Mouse (Mus musculus) midbrain, embryonic 14.5 days (tissue): Measurements from ENCODE around the gene Cd59b. TPM values are rescaled to one million over a fixed set of nuclear protein-coding genes. Genes with fewer than 3 reads are reported as not detected.
"Not testable (repeated sequence)": the region's sequence is repeated elsewhere in the genome, so short reads cannot be mapped to it uniquely, and the experiment has no call there.

ENCODE experiments used
- ATAC-seq: fragments of 200-750 bp; cut with Nextera tagmentation; 2 replicates; pipeline ENCODE4 v1.8.0; 2017; ENCODE audit warnings: moderate number of reproducible peaks, moderate library complexity; ENCODE audit not compliant: low FRiP score, low TSS enrichment
- DNase-seq: peaks from one replicate; pipeline ENCODE4 v3.0.0-alpha.2; 2015
- H3K27ac ChIP-seq: fragments of 300-500 bp; sonication (generic); replicated peaks from 2 replicates; pipeline ENCODE4 v1.5.1; 2014; ENCODE audit warnings: mild to moderate bottlenecking, low read depth, low read length, moderate library complexity
- H3K27me3 ChIP-seq: fragments of 300-500 bp; sonication (generic); 2 replicates; pipeline ENCODE4 v1.6.1; 2014; ENCODE audit warnings: low read length, control low read depth, mixed read lengths; ENCODE audit not compliant: control insufficient read depth, insufficient read depth
- H3K36me3 ChIP-seq: fragments of 300-500 bp; sonication (generic); 2 replicates; pipeline ENCODE4 v1.6.1; 2014; ENCODE audit warnings: low read length, control low read depth; ENCODE audit not compliant: control insufficient read depth, insufficient read depth
- H3K4me1 ChIP-seq: fragments of 300-500 bp; sonication (generic); 2 replicates; pipeline ENCODE4 v1.6.1; 2014; ENCODE audit warnings: mild to moderate bottlenecking, antibody characterized with exemption, low read length, control low read depth; ENCODE audit not compliant: control insufficient read depth, insufficient read depth
- H3K4me2 ChIP-seq: fragments of 300-500 bp; sonication (generic); 2 replicates; pipeline ENCODE4 v1.6.1; 2014; ENCODE audit warnings: mild to moderate bottlenecking, low read length, moderate library complexity
- H3K4me3 ChIP-seq: fragments of 300-500 bp; sonication (generic); replicated peaks from 2 replicates; pipeline ENCODE4 v1.5.1; 2014; ENCODE audit warnings: low read depth, low read length
- H3K9ac ChIP-seq: fragments of 300-500 bp; sonication (generic); replicated peaks from 2 replicates; pipeline ENCODE4 v1.6.1; 2014; ENCODE audit warnings: mild to moderate bottlenecking, low read length, moderate library complexity
- H3K9me3 ChIP-seq: fragments of 300-500 bp; sonication (generic); 2 replicates; pipeline ENCODE4 v1.6.1; 2016; ENCODE audit warnings: low read length, control low read depth, mixed read lengths; ENCODE audit not compliant: control insufficient read depth
- WGBS: fragments of 180-500 bp; shearing (Covaris S2); extraction: QIAGEN DNeasy Blood & Tissue Kit; methylation state at CpG from one replicate; pipeline ENCODE4 v1.1.7; 2014; 5-methylcytosine and 5-hydroxymethylcytosine counted together
- polyA plus RNA-seq: library from polyadenylated mRNA; unstranded; fragments of >200 nt; fragmentation: Nextera tagmentation; extraction: Ambion mirVana; gene quantifications from 2 replicates; pipeline ENCODE4 v1.2.1, GENCODE M21; 2014

Cd59b gene
- polyA plus RNA-seq, 1 experiment from 2014 or later = 0.75 TPM

DNA sequence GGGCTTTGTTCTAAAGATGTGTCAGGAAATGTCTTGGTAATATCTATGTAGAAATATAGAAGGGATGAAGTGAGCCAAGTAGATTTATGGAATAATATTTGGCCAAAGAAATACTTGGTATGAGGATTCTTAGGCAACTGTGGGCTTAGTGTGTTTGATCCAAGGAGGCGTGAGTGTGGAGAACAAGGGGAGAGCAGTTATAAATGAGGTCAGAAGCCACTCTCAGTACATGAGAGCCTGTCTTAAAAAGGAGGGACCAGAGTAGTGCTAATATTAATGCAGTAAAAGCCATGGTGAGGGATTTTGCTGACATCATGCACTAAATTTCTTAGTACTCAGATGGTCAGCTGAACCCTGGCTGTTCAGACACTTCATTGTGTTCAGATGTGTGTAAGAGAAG lies 11.3 kb upstream of the Cd59b start:
- Histone ChIP-seq H3K4me2 (no peak overlapping the region), H3K4me1 (no peaks in the 10 kb centered on the region), H3K36me3 (peaks cover 57% of the 10 kb centered on the region), H3K4me3 (no peak overlapping the region), H3K9me3 (no peaks in the 10 kb centered on the region), H3K27ac (no peak overlapping the region), H3K27me3 (no peaks in the 10 kb centered on the region), H3K9ac (no peak overlapping the region)
- WGBS = 95% methylated on average over 1 of the region's 1 CpGs
- DNase-seq = no peak
- no peak for ATAC-seq

DNA sequence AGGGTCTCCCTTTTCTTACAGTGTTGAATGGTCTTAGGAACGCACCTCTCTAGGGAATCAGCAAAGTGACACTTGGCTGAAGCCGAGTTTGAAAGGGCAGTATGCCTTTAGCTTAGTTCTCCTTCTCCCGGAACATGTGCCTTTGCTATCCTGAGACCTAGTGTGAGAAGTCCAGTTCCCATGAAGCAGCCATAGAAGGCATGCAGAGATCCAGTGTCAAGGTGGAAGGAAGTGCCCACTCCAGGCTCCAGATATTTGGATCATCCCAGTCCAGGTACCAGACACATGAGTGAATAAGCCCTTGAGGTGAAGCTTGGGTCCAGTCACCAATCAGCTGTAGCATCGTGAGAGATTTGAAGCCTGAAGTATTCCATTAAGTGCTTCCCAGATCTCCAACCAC lies 10.7 kb upstream of the Cd59b start:
- H3K4me3 ChIP-seq = no peak overlapping the region
- H3K4me2 ChIP-seq = no peak overlapping the region
- peaks cover 52% of the 10 kb centered on the region for H3K36me3 ChIP-seq
- WGBS = 94% methylated on average over 4 of the region's 4 CpGs
- DNase-seq = no peak
- H3K9ac ChIP-seq = no peak overlapping the region
- H3K4me1 ChIP-seq = no peaks in the 10 kb centered on the region
- H3K9me3 ChIP-seq = no peaks in the 10 kb centered on the region
- no peak for ATAC-seq
- H3K27ac ChIP-seq = no peak overlapping the region
- H3K27me3 ChIP-seq = no peaks in the 10 kb centered on the region

DNA sequence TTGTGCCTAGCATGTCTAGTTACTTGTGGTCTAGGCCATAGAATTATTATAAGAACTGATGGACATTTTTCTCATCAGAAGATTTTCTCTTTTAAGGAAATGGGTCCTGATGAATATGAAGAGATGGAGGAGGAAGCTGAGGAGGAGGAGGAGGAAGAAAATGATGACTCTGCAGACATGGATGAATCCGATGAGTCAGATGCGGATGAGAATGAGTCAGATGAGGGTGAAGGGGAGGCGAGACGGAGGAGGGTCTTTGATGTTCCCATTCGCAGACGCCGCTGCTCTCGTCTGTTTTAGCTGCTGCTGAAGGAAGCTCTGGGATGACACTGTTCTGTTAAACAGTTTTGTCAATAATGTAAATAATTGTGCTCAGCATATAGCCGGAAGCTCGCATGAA lies 9.9 kb upstream of the Cd59b start:
- Histone ChIP-seq H3K4me3 (no peak overlapping the region), H3K4me1 (no peaks in the 10 kb centered on the region), H3K27ac (no peak overlapping the region), H3K9ac (no peak overlapping the region), H3K36me3 (peaks cover 44% of the 10 kb centered on the region), H3K27me3 (no peaks in the 10 kb centered on the region), H3K9me3 (no peaks in the 10 kb centered on the region), H3K4me2 (no peak overlapping the region)
- 90% methylated on average over 10 of the region's 10 CpGs for WGBS
- ATAC-seq (no peak), DNase-seq (no peak)

DNA sequence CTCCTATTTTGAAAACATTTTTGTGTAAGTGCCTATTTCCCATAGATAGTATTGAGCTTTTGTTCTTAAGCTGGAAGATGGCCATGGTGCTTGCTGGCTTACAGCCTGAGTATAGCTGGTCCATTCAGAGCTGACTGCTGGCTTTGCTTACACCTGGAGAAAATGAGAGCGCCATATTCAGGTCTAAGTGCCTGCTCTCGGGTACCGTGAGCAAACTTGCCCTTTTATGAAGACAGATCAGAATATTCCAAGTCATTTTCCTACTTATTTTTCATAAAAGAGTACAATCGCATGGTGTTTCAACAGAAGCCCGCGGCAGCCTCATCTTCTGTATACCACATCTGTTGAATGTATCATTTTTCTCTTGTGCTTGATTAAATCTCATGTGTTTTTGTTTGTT lies 8.7 kb upstream of the Cd59b start:
- peaks cover 36% of the 10 kb centered on the region for H3K36me3 ChIP-seq
- 97% methylated on average over 6 of the region's 6 CpGs for WGBS
- ATAC-seq = no peak

DNA sequence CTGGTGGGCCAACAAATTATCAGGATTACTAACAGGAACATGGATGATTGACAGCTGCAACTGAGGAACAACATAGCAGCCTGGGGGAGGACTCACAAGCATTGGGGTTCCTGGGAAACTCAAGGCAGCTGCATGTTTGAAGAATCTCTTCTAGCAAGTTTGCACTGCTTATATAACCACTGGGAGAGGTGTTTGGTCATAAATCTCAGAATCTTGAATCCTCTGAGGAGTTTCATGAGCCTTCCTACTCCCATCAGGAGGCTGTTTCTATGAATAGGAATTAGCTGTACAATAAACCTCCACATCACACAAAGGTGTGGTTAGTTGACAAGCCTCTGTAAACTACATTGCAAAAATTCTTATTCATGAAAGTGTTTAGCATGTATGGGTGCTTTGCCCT lies 7.0 kb upstream of the Cd59b start:
- H3K27ac ChIP-seq = no peak overlapping the region
- DNase-seq (no peak), ATAC-seq (no peak)
- H3K4me3 ChIP-seq = no peak overlapping the region
- no peaks in the 10 kb centered on the region for H3K27me3 ChIP-seq
- H3K4me1 ChIP-seq = no peaks in the 10 kb centered on the region
- H3K36me3 ChIP-seq = peaks cover 36% of the 10 kb centered on the region
- no peak overlapping the region for H3K4me2 ChIP-seq
- H3K9ac ChIP-seq = no peak overlapping the region
- no peaks in the 10 kb centered on the region for H3K9me3 ChIP-seq

More for the DNA sequence above, 8.7 kb upstream of the Cd59b start:
- no peak overlapping the region for H3K4me2 ChIP-seq
- no peaks in the 10 kb centered on the region for H3K4me1 ChIP-seq
- H3K27ac ChIP-seq = no peak overlapping the region
- no peak for DNase-seq
- H3K4me3 ChIP-seq = no peak overlapping the region
- H3K9me3 ChIP-seq = no peaks in the 10 kb centered on the region
- no peak overlapping the region for H3K9ac ChIP-seq
- H3K27me3 ChIP-seq = no peaks in the 10 kb centered on the region

DNA sequence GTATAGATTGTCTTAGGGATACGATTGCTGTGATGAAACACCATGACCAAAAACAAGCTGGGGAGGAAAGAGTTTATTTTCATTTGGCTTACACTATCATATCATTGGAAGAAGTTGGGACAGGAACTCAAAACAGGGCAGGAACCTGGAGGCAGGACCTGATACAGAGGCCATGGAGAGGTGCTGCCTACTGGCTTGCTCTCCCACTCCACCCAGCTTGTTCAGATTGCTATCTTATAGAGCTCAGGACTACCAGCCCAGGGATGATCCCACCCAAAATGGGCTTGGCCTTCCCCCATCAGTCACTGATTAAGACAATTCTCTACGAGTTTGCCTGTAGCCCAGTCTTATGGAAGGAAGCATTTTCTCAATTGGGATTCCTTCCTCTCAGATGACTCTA lies 5.5 kb upstream of the Cd59b start:
- no peak for DNase-seq
- no peak for ATAC-seq
- H3K9me3 ChIP-seq = no peaks in the 10 kb centered on the region

DNA sequence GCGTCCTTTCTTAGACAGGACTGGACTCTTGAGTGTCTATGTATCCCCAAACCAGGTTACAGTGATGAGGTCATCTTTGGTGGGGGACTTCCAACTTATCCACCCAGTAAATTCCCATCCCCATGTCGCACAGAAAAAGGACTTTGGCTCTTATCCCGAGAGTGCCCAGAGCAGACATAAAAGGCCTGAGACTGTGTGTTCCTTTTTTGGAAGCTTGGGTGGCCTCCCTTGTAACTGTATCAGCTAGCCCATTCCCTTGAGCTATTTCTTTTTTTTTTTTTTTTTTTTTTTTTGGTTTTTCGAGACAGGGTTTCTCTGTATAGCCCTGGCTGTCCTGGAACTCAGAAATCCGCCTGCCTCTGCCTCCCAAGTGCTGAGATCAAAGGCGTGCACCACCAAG lies 4.1 kb upstream of the Cd59b start, which contains the start of gene Gm10912:
Gene Gm10912, plus strand, starts transcription at position 301 of the 400 bp plus-strand sequence.
- H3K36me3 ChIP-seq = peaks cover 20% of the 10 kb centered on the region
- not testable (repeated sequence) for ATAC-seq, H3K4me2 ChIP-seq

More for the DNA sequence above, 5.5 kb upstream of the Cd59b start:
- H3K9ac ChIP-seq = no peak overlapping the region
- H3K36me3 ChIP-seq = peaks cover 30% of the 10 kb centered on the region
- H3K4me1 ChIP-seq = no peaks in the 10 kb centered on the region
- H3K4me3 ChIP-seq = no peak overlapping the region
- no peak overlapping the region for H3K4me2 ChIP-seq
- H3K27ac ChIP-seq = no peak overlapping the region
- 94% methylated on average over 2 of the region's 2 CpGs for WGBS
- H3K27me3 ChIP-seq = no peaks in the 10 kb centered on the region

DNA sequence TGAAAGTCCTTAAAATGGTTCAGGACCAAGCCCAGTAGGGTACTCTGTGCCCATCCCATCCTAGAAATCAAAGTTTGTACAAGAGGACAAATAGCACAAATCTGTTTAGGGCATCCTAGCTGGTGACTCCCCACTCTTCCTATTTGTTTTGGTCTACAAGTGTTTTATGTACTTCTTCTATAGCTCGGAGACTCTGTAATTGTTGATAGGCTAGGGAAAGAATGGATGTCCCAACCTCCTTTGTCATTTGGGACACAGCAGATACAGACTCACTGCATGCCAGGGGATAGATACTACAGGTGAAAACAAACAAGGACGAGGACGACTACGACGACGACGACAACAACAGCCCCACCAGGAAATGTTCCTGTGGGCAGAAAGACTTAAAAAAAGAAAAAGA lies 1.2 kb upstream of the Cd59b start, which contains the start of gene Gm10799:
Gene Gm10799, minus strand, starts transcription at position 101 of the 400 bp plus-strand sequence.
- not testable (repeated sequence) for ATAC-seq, H3K27ac ChIP-seq, DNase-seq, H3K27me3 ChIP-seq, H3K36me3 ChIP-seq, H3K4me3 ChIP-seq, H3K4me2 ChIP-seq, H3K4me1 ChIP-seq, H3K9ac ChIP-seq, H3K9me3 ChIP-seq
- 88% methylated on average over 7 of the region's 7 CpGs for WGBS

More for the DNA sequence above, 4.1 kb upstream of the Cd59b start, which contains the start of gene Gm10912:
- not testable (repeated sequence) for H3K4me1 ChIP-seq, H3K4me3 ChIP-seq, DNase-seq, H3K27me3 ChIP-seq, H3K9me3 ChIP-seq, H3K27ac ChIP-seq, H3K9ac ChIP-seq
- WGBS = 92% methylated on average over 6 of the region's 6 CpGs

DNA sequence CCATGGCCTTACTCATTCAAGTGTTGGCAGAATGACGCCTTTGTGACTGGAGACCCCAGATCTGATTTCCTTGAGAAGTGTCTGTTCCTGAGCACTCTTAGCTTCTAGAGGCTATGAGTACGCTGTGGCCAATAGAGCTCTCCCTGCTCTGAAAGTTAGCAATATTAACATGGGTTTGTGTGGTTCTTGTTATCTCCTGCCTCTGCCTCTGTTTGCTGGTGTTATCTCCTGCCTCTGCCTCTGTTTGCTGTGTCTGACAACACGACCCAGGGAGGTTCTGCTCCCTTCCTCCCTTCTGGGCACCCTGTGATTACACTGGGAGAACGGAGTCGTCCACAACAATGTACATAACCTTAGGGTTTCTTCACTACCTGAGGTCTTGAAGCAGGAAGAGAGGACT lies 8.6 kb downstream of the Cd59b start:
- H3K4me1 ChIP-seq, H3K27ac ChIP-seq, ATAC-seq, H3K36me3 ChIP-seq, H3K9me3 ChIP-seq, H3K4me3 ChIP-seq, H3K4me2 ChIP-seq, H3K27me3 ChIP-seq, H3K9ac ChIP-seq, DNase-seq: not testable (repeated sequence)
- 80% methylated on average over 5 of the region's 5 CpGs for WGBS
